Mouse (Mus musculus) fibroblast of lung, adult 2 months (primary cell): ENCODE results near the gene AI464131.

Source experiments
- DNase-seq: peaks from one replicate; pipeline ENCODE4 v3.0.0-alpha.2; 2011; ENCODE audit warnings: low read depth

Gene AI464131

DNA sequence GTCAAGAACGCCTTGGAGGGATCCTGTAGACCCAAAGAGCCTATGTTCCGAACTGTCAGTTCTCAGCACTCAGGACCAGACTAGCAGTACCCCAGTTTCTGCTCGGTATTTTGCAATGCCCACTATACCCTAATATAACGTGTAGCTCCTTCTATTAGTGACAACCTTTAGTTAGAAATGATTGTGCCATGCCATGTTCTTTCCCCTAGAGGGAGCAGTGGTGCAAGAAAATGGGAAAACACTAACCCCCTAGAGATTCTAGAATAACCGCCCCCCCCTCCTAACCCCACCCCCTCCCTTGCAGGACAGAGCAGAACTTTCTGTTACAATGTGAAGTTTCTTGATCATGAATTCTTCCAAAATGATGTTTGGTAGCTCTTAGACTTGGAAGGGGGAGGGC lies 1.4 kb upstream of the AI464131 start:
- no peak for DNase-seq

DNA sequence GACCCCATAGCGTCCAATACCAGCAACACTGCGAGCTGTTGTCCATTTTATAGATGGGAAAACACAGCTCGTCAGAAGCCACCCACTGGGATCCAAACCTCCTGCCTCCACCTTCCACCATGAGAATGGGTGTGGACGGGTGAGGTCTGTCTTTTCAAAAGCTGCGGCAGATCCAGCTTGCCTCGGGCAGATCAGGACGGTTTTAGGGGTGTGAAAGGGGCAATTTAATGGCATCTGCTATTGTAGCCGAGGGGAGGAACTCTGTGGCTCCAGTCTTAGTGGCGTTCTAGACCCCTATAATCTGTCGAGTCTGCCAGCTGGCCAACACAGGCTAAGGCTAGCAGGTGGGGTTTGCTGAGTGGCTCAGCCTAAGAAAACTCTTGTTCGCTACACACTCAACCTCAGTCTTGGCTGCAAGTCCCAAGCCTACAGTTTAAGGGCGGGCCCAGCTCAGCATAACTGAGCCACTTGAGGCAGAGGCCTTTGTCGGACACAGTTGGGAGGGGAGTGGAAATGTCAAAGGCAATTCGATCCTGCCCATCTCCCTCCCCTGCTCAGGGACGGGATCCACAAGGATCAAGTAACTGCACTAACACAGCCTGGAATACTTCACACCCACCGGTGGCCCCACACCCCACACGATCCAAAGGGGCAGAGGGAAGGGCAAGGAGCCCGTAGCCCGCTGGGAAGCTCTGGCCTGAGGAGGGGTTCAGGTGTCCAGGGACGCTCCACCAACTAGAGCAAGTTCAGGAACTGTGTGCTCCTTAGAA lies 520 bp downstream of the AI464131 start:
- DNase-seq = peak; percentile 54

DNA sequence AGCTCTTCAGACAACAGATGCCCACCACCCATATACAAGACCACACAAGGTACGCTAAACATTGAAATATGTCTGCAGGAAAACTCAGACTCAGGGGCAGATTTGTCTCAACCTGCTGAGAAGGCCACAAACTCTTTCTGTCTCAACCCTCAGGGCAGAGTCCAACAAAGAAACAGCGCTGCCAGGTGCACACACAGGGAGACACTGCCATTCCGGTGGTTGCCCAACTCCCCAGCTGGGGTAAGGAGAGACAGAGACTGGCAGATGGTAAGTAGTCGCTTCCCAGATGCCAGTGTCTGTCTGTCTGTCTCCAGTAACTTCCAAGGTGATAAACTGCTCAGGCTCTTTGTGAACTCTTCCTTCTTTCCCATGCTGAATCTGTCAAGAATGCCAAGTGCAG lies 2.1 kb downstream of the AI464131 start:
- no peak for DNase-seq

DNA sequence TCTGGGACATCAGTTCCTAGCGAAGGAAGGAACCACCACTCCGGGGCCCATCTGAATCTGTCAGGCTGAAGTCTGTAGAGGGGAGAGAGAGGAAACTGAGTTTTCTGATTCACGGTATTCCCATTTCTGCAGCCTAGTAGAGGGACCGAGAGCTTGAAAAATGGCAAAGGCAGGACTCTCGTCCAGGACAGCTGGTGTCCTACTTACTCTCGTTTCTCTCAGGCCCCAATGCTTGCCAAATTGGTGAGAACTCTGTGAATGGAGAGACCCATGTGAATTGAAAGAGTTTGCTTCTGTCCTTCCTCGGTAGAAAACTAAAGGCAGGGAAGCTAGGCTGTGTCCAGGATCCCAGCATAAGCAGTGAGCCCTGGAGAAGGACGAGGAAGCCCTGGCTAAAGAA lies 3.3 kb downstream of the AI464131 start:
- no peak for DNase-seq

DNA sequence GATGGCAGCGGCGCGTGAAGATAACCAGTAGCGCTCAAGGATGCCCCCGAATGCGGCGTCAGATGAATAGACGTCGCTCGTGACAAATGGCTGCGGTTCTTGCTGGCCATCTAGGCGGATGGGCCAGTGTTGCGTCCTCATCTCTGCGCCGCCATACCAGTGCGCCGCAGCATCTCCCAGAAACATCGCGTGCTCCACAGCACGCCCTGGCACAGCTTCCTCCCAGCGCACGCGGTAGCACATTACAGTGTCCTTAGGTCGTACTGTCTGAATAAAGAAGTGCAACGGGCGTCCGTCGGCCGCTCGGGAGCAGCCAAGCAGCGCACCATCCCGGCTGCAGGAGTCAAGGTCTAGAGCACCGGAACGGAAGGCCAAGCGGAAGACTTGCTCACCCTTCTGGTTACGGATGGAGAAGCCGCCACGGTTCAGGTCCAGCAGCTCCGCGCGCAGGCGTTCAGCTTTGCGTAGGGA lies 3.9 kb downstream of the AI464131 start:
- no peak for DNase-seq

DNA sequence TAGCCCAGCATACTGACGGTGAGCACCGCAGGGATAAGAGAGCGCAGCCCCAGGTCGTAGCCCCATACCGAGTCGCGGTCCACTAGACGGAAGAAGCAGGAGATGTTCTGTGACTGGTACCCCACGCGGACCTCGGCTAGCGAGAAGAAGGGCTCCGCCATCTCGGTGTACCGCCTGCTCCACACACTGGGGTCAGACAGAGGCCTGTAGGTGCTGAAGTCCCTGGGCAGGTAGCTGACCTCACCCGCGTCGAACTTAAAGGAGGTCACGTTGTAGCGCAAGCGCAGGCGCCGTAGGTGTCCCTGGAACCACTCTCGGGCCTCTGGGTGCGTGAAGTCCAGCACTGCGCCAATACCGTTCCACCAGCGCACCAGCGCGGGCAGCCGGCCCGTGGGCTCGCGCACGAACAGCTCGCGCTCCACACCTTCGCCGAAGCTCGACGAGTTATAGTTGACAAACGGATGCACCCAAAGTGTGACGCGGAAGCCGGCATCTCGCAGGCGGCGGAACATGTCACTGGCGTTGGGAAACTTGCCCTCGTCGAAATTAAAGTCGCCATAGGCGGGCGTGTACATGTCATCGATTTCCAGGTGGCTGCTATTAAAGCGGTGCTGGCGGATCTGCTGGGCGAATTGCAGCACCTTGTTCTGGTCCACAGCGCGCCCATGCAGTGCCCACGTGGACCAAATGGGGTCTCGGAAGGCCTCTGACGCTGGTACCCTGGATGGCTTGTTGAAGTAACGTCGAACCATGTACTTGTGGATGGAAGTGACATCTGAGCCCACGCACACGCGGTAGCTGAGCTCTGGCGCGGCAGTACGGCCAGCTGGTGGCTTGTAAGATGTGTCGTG lies 4.7 kb downstream of the AI464131 start:
- DNase-seq = no peak

DNA sequence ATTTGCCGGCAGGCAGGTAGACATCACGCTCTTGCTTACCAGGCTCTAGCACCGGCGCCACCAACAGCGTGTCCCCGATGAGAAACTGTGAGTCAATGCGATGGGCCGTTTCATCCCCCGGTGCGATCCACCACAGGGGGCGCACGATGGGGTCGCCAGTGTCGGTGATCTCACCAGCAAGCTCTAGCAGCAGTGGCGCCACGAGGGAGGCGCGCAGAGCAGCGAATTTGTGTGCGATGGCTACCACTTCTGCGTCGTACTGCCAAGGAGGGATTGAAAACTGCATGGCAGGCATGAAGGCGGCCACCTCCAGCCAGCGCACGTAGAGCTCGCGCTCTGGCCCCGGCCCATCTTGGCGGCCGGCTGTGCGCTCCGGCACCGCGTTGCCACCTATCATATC lies 5.3 kb downstream of the AI464131 start:
- no peak for DNase-seq

DNA sequence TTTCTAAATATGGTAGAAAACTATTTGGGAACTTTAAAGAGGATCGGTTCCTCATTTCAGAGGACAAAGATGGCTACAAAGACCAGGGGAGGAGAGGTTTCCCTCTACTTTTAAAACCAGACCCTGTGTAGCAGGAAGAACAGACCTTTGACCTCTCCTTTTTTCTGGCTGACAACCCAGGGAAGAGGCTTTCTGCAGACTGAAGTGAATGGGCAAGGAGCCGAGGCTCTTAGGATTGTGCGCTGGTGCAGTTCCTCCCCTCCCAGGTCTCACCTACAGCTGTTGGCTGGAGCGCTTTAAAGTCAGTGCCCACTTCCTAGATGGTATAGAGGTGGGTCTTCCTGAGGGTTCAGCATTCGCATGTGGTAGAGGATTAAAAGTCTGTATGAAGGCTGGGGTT lies 5.8 kb downstream of the AI464131 start:
- DNase-seq = no peak

DNA sequence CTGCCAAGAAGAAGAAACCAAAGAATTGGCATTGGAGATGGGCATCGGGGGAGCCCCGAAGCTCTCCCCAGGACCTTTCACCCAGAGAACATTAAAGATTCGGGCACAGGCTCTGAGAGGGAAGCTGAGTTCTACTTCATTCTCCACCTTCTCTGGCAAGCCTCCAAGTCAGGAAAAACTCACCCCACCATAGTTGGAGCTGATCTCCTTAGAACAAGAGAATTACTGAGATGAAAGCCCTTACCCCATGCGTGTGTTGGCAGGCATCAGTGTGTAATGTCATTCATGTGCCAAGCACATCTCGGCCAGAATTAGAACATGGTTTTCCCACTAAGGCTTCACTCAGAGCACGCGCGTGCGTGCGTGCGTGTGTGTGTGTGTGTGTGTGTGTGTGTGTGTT lies 7.0 kb downstream of the AI464131 start:
- no peak for DNase-seq

DNA sequence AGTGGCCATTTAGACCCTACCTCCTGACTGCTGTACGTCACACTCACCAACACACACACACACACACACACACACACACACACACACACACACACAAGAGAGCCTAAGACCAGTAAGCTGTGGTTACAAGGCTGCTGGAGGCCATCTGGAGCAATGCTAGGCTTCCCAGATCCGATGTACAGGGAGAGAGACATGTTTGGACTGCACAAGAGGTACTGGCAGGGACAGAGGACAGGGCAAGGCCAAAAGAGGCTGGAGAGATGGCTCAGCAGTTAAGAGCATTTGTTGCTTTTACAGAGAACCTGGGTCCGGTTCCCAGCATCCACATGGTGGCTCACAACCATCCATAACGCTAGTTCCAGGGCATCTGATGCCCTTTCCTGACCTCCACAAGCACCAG lies 7.8 kb downstream of the AI464131 start:
- DNase-seq = no peak

DNA sequence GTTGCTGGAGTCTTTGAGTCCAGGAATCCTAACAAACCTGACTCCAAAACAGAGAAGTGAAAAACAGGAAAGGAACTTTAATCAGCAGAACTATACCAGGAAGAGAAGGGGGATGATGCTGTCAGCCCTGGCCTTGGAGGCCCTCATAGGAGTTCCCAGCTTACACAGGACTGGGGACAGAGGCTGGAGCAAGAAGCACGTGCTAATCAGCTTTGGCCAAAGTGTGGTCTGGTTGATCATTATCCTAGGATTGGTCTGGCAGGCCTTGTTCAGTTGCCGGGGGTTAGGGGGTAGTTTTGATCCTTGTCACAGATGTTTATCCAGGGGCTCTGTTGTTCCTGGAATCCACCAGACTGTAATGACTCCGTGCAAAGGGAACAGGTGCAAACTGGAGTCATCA lies 8.5 kb downstream of the AI464131 start:
- no peak for DNase-seq

DNA sequence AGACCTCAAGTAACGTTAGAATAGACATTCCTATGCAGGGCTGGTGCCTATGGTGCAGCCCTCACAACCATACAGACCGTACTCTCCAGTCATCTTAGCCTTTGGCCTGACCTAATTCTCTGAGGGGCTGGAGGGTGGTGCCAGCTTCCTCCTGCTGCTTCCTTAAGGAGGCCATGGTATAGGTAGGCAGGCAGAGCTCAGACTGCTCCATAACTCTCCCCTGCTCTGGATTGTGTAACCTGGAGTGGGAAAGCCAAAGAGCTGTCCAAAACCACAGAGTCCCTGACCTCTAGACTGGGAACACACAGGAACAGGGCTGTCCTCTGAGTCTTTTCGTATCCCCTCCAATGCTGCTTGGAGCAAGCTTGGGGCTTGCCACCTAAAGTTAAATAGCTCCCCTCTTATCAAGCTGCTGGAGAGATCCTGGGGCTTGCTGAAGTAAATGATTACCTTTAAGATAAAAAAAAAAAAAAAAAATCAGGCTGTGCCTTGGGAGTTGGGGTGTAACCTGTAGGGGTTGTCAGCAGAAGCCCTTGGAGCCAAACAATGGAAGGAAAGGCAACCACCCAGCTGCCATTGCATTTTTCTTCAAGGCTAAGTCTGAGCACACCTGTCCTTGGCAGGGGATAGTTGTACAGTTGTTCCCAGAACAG lies 9.3 kb downstream of the AI464131 start:
- DNase-seq = no peak

DNA sequence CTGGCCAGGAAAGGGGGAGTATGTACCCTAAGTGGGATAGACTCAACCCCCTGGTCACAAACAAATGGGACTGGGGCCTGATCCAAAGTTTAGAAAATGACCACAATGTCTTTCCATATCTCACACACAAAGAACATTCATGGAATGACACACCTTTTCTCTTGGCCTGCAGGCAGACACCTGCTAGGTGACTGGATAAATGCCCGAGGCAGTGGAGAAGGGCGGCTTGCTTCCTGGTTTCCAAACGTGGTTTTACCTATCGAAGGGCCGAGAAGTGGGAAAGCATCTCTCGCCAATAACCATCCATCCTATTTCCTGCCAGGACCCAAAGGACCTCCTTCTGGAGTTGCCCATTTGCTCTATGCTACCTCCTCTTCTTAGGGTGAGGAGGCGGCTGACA lies 9.9 kb downstream of the AI464131 start:
- no peak for DNase-seq

DNA sequence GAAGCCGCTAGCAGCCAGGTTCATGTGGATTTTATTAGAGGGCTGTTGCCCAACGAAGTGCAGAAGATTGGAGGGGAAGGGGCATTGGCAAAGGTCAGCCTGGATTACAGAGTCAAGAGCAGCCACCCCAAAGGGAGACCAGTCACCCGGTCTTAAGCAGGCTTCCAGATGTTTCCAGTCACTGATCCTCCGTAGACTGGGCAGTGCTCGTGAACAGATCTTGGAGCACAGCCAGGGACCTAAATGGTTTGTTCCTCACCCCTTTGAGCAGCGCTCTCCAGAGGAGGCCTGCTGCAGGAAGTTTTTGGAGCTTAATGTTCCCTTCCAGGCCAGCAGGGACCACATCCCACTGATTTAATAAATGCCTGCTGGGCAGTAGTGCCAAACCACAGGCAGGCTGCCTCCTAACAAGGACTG lies 21.3 kb downstream of the AI464131 start:
- peak; percentile 89 for DNase-seq

DNA sequence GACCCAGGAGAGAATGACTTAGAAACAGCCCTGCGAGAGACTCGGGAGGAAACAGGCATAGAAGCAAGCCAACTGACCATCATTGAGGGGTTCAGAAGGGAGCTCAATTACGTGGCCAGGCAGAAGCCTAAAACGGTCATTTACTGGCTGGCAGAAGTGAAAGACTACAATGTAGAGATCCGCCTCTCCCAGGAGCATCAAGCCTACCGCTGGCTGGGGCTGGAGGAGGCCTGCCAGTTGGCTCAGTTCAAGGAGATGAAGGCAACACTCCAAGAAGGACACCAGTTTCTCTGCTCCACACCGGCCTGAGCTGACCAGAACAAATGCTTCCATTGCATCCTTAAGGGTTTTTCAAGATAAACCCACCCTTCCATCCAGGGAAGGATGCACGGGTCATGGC lies 22.6 kb downstream of the AI464131 start:
- no peak for DNase-seq

DNA sequence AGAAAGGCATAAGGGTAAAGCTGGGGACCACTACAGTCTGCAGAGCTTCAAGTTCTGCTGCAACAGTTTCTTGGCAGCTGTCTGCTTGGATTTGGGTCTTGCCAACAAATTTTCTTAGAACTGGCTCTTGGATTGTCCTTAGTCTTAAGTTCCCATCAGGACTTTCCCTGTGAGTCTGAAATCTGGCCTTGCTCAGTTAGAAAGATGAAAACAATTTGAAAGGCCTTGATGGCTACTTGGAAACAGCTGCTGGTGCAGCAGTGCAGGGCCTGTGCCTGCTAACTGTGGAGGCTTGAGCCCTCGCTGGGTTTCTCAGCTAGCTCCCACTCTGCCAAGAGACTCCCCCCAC lies 23.4 kb downstream of the AI464131 start:
- DNase-seq = no peak

DNA sequence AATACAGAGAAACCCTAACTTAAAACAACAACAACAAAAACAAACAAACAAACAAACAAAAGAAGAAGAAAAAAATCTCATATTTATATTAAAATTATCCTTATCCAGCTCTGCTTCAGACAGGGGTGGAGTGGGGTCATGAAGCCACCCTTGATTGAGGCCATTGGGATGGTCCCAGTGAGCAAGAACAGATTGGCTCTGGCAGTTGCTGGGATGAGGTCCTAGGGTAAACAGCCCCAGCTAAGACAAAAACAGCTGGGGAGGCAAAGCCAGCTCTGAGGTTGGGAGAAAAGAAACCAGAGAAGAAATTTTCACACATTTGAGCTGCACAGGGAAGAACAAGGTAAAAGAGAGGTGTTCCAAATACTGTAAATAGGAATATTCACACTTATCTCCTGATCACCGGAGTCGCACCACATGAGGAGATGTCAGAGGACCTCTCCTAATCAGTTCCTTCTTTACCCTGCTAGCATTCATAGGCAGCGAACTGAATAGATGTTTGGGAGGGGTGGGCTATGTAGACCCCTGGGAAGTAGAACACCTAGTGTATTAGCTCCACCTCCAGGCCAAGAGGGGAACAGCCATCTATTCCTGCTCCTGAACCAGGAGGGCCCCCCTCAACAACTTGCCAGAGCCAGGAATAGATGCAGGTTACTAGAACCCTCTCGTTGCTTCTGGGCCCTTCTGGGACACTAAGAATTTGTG lies 24.0 kb downstream of the AI464131 start:
- DNase-seq = no peak

DNA sequence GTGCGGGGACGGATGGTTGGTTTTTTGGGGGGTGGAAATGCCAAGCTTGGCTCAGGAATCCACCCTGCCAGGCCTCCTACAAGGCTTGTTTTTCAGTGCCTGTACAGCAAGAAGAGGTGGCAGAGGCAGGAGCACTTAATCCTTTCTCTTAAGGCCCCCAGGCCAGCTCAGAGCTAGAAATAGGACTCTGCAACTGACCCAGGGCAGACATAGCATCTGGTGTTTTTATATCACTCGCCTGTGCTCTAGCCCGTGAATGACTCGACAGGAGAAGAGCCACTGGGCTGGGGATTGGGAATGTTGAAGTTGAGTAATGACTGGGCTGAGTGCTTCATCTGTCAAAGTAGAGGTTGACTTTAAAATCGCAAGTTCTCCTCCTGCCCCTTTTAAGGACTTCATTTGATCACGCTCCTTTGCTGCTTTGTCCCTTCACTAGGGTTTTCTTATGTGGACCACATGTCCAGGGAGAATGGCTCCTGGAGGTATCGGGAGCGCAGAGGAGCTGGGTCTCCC lies 25.2 kb downstream of the AI464131 start:
- DNase-seq = no peak

DNA sequence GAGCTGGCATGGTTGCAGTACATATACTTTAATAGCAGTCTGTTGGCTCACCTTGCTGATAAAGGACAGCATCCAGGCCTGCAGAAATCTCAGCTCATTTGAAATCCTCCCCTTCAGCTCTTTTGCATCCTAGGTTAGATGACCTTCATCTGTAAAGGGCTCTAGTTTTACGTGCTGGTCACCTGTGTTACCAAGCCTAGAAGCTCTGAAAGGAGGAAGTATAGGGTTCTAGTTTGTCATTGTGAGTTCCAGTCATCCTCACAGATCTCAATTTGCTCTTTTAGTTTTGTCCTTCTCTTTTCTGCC lies 31.5 kb downstream of the AI464131 start:
- DNase-seq = no peak

DNA sequence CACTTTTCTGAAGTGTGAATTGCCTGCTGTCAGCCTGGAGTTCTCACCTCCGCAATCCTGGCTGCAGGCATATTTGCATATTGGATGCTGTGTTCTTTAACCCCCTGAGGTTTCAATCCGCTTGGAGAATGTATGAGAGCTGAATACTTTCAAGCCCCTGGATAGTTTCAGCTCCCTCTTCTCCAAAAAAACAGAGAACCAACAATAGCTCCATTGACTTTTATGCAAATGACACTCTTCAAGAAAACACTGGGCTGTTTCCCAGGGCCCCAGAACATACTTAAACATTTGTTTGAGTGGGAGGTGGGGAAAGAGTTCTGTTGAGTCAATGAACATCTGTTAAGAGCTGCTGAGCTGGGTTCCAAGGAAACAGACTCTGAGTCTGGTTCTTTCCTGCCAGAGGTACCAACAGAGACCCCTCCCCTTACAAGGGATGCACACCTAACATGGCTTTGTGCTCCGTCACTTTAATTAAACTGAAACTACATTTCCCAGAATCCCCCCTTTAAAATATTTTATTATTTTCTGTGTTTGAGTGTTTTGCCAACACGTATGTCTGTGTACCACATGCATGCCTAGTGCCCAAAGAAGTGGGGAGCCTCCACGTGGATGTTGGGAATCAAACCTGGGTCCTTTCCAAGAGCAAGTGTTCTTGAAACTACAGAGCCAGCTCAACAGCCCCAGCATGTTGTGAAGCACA lies 32.0 kb downstream of the AI464131 start:
- peak; percentile 85 for DNase-seq

DNA sequence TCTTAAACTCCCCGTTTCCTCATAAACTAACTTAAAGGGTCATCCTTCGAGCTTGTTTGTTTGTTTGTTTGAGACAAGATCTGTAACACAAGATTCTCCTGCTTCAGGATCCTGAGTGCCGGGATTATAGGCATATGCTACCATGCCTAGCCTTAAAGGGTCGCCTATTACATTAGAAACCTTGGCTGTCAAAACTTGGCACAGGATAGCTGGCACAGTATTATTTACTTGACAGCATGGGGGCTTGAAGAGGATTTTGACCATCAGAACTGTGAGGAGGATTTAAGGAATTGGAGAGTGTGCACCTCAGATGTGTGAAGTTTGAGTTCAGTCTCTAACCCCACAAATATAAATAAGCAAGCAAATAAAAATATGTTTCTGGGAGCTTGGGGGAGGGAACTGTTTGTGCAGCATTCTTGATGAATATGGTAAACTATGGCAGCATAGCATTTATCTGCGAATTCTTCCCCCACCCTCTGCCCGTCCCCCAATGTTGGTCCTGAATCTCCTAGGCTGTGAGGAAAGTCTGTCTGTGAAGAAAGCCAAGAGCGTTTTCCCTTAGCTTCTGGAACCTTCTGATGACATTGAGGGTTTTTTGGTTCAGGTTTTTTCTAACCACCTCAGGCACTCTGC lies 32.7 kb downstream of the AI464131 start:
- no peak for DNase-seq
